Mouse (Mus musculus): ENCODE data around the gene Crocc. TPM values are rescaled to one million over a fixed set of nuclear protein-coding genes. Genes with fewer than 3 reads are reported as not detected.
A peak's percentile ranks its signal among the peaks of the same experiment; 100 is the strongest.

The Crocc gene
- polyA plus RNA-seq, 1 experiment from 2014 or later = 8.0 TPM

DNA sequence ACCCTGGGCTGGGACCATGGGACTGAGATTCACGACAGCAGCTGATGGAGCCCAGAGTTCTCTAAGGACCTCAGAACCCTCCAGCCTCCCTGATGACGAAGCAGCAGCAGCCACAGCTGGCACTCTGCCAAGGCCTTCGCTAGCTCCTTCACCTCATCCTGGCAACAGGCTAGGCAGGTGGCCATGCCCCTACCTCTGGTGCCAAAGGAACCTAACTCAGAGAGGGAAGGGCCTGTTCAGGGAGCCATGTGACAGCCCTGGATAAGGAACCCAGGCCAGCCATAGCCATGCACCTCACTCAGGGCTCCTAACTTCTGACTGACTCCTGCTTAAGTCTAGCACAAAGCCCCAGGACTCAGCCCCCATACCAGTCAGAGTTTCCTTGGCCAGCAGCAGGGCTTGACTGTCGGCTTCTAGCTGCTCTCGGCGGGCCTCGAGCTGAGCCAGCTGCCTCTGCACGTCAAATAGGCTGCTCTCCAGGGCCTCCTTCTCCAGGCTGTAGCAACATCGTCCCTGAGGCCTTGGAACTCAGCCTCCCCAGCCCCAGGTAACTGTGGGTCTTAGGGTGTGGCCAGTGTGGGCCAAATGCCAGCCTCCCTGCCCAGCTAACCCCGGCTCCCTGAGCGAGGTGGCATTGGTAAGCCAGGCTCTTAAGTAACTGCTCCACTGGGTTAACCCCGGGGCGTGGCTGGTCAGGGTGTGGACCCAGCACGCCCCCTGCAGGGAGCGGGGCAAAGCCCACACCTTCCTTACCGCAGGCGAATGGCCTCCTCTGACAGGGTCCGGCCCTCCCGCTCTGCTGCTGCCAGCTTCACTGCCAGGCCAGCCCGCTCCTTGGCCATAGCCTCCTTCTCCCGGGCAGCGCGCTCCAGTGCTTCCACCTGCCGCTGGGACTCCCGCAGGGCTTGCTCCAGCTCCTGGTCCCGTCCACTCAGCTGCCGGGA, 26.5 kb downstream of the Crocc start:
- H3K27ac ChIP-seq = peak overlapping the region; percentile 6; the same call in 1 of the 2 replicates
- H3K9ac ChIP-seq = peak overlapping the region; percentile 48; the same call in 1 of the 2 replicates

DNA sequence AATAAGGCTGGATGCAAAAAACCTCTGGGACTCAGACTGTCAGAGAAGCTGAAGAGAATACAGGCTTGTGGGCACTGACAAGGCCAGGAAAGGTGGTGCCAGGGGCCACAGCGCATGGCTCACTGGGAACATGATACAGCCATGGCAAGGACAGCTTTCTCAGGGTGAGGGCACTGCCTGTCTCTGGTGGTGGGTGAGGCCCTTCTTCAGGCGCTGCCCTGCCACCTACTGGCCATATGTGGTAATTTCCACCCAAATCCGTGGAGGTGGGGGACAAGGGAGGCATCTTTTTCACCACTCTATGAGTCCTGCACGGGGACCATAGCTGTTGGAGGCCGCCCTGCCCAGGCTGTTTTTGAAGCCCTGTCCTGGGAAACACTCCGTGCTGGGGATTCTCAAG, 28.6 kb downstream of the Crocc start:
- Histone ChIP-seq H3K4me1 (0 out of 2 replicates have a peak, but pooled peaks cover 8% of the 10 kb centered on the region), H3K27ac (no peak overlapping the region), H3K9ac (no peak overlapping the region), H3K4me2 (replicated peaks) (no peak overlapping the region), H3K4me3 (no peak overlapping the region), H3K36me3 (peaks cover 86% of the 10 kb centered on the region), H3K9me3 (no peaks in the 10 kb centered on the region), H3K27me3 (no peaks in the 10 kb centered on the region)
- 17% methylated on average over 6 of the region's 6 CpGs for WGBS
- ATAC-seq (ENCODE audit: low FRiP score, low read depth) = peak; percentile 19; the same call in 1 of the 2 replicates

More for the DNA sequence above, 26.5 kb downstream of the Crocc start:
- Histone ChIP-seq H3K4me3 (no peak overlapping the region), H3K4me1 (0 out of 2 replicates have a peak, but pooled peaks cover 8% of the 10 kb centered on the region), H3K4me2 (replicated peaks) (no peak overlapping the region), H3K27me3 (no peaks in the 10 kb centered on the region), H3K36me3 (peaks cover 85% of the 10 kb centered on the region), H3K9me3 (no peaks in the 10 kb centered on the region)
- no peak for ATAC-seq (ENCODE audit: low FRiP score, low read depth)
- WGBS = 77% methylated on average over 27 of the region's 27 CpGs

DNA sequence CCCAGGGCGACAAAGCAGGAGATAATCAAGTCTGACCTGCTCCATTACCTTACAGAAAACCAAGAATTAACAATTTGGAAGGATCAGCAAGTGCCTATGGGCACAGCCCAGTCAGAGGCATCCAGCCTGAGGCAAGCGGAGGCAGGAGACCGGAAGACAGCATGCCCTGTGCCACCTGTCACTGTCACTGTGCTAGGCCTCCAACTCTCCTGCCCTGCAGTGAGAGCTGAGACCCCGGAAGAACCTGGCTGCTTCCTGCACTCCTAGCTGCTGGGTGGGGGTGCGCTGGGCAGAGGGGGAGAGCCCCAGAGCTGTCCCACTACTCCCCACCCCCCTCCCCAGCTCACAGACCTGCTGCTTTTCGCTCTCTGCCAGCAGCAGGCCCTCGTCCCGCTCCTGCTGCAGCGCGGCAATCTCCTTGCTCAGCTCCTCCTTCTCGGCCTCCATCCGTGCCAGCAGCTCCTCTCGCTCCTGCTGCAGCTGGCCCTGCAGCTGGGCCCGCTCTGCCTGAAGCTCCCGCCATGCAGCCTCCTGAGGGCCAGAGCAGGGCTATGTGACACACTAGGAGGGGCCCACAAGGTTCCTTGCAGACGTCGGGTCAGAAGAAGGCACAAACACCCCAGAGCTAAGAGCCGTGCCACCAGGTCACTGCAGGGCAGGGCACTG, 29.7 kb downstream of the Crocc start:
- Histone ChIP-seq H3K27ac (no peak overlapping the region), H3K4me1 (0 out of 2 replicates have a peak, but pooled peaks cover 8% of the 10 kb centered on the region), H3K4me3 (no peak overlapping the region), H3K9me3 (no peaks in the 10 kb centered on the region), H3K9ac (no peak overlapping the region), H3K36me3 (peaks cover 84% of the 10 kb centered on the region), H3K27me3 (no peaks in the 10 kb centered on the region), H3K4me2 (replicated peaks) (no peak overlapping the region)
- no peak for ATAC-seq (ENCODE audit: low FRiP score, low read depth)
- 86% methylated on average over 17 of the region's 18 CpGs for WGBS

DNA sequence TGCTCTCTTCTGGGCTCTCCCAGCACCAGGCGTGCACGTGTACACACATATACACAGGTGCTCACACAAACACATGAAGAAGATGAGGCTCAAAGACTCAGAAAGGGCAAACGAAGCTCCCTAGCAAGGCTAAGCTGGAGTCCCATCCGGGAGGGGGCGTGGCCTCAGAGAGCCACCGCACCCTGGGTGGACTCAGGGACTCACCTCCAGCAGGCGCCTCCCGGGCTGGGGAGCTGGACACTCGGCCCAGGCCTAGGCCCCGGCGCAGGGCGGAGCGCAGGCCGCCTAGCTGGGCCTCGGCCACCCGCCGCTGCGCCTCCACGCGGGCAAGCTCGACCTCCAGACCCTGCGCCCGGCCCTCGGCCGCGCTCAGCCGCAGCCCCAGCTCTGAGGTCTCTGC, 35.4 kb downstream of the Crocc start:
- ATAC-seq (ENCODE audit: low FRiP score, low read depth) = no peak
- Histone ChIP-seq H3K4me3 (no peak overlapping the region), H3K27me3 (no peaks in the 10 kb centered on the region), H3K9ac (no peak overlapping the region), H3K4me2 (replicated peaks) (no peak overlapping the region), H3K27ac (no peak overlapping the region), H3K36me3 (peaks cover 68% of the 10 kb centered on the region), H3K9me3 (no peaks in the 10 kb centered on the region), H3K4me1 (peaks cover 25% of the 10 kb centered on the region)
- 80% methylated on average over 23 of the region's 27 CpGs for WGBS

DNA sequence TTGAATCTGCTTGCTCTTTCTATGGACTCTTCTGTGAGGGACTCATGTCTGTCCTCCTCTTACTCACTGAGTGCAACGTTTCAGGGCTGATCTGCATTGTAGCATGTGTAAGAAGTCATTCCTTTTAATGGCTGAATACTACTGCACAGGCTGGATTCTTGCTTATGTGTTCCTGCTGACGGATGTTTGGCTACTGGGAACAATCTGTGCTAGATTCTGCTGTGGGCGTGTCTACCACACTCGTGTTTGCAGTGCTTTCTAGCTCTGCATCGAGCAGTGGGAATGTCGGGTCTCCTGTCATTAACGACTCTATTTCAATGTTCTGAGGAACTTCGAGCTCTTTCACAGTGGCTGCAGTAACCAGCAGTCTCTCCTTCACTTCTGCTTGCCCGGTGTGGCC, 36.3 kb downstream of the Crocc start:
- no peaks in the 10 kb centered on the region for H3K9me3 ChIP-seq
- no peaks in the 10 kb centered on the region for H3K27me3 ChIP-seq
- WGBS = 63% methylated on average over 9 of the region's 9 CpGs
- no peak overlapping the region for H3K27ac ChIP-seq
- no peak overlapping the region for H3K9ac ChIP-seq
- H3K4me1 ChIP-seq = peaks cover 34% of the 10 kb centered on the region
- no peak for ATAC-seq (ENCODE audit: low FRiP score, low read depth)
- no peak overlapping the region for H3K4me3 ChIP-seq
- H3K4me2 ChIP-seq (replicated peaks) = no peak overlapping the region
- H3K36me3 ChIP-seq = peaks cover 60% of the 10 kb centered on the region

DNA sequence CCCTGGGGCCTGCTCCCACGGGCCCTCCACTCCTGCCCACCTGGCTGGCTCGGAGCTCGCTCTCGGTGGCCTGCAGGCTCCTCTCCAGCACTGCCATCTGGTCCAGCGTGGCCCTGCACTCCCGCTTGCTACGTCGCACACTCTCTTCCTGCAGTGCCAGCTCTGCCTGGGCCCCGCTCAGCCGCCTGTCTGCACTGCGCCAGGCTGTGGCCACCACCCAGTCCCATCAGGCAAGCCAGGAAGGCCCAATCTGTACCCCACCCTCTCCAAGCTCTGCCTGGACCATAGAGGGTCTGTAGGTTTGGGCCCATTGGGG, 38.8 kb downstream of the Crocc start:
- Histone ChIP-seq H3K4me1 (peaks cover 57% of the 10 kb centered on the region), H3K36me3 (peaks cover 58% of the 10 kb centered on the region), H3K9me3 (no peaks in the 10 kb centered on the region), H3K9ac (peak overlapping the region; percentile 27; the same call in 1 of the 2 replicates), H3K4me2 (replicated peaks) (peak overlapping the region; percentile 54), H3K4me3 (no peak overlapping the region), H3K27me3 (no peaks in the 10 kb centered on the region), H3K27ac (peak overlapping the region; percentile 97)
- 44% methylated on average over 11 of the region's 11 CpGs for WGBS
- ATAC-seq (ENCODE audit: low FRiP score, low read depth) = no peak; the same call in 1 of the 2 replicates

DNA sequence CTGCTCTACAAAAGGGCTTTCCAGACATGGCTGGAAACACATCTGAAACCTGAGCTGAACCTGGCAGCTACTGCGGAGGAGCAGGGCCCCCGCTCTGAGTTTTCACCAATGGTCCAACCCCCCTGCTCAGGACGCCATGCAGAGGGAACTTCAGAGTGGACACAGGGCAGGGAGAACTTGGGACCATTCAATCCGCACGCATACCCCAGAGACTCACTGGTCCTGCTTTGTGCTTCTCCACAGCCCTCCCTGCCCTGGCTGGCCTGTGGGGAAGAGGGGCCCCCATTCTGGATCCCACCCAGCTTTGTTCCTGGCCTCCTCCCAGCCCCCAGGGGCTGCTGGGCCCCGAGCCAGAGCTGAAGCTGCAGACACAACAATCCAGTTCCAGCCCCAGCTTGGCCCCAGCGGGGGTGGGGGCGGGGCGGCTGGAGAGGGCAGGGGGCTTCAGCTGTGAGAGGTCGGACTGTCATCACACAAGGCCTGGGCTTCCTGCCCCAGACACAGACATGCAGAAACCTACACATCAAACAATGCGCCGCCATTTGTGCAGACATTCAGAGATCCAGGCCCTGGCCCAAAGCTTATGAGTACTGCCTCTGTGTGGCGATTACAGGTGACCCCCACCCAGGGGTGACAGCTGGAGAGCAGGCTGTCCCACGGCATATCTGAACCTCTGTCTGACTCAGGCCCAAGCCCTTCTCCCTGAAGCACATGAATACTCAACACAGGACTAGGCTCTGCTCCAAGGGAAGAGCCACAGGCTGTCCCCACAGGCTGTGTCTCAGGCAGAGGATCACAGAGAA, 39.3 kb downstream of the Crocc start:
- 0 out of 2 replicates have a peak overlapping the region, but pooled peaks have one; percentile 0 for H3K4me3 ChIP-seq
- peak overlapping the region; percentile 27; the same call in 1 of the 2 replicates for H3K9ac ChIP-seq
- no peaks in the 10 kb centered on the region for H3K27me3 ChIP-seq
- WGBS = 17% methylated on average over 14 of the region's 14 CpGs
- H3K9me3 ChIP-seq = no peaks in the 10 kb centered on the region
- H3K4me1 ChIP-seq = peaks cover 60% of the 10 kb centered on the region
- H3K36me3 ChIP-seq = peaks cover 60% of the 10 kb centered on the region
- ATAC-seq (ENCODE audit: low FRiP score, low read depth) = peak; percentile 75
- H3K27ac ChIP-seq = peak overlapping the region; percentile 97
- H3K4me2 ChIP-seq (replicated peaks) = peak overlapping the region; percentile 54

DNA sequence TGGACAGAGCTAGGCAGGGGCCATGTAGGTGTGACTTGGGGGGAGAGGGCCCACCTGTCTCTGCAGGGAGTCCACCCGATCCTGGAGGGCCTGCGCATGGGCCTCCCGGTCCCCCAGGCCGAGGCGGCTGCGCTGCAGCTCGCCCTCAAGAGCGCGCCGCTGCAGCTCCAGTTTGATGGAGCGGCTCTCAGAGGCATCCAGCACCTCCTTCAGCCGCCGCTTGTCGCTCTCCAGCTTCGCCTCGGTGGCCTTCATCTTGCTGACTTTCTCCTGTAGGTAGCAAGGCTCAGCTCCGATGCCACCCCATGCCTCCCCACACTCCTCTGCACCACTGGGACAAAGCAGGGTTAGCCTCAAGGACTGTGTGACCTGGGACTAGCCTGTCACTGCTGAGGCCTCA, 40.1 kb downstream of the Crocc start:
- 0 out of 2 replicates have a peak, but pooled peaks have one; percentile 0 for ATAC-seq (ENCODE audit: low FRiP score, low read depth)
- WGBS = 70% methylated on average over 17 of the region's 17 CpGs
- Histone ChIP-seq H3K4me1 (peaks cover 67% of the 10 kb centered on the region), H3K36me3 (peaks cover 60% of the 10 kb centered on the region), H3K4me3 (no peak overlapping the region), H3K27ac (peak overlapping the region; percentile 97), H3K4me2 (replicated peaks) (peak overlapping the region; percentile 54), H3K27me3 (no peaks in the 10 kb centered on the region), H3K9me3 (no peaks in the 10 kb centered on the region), H3K9ac (peak overlapping the region; percentile 27; the same call in 1 of the 2 replicates)

DNA sequence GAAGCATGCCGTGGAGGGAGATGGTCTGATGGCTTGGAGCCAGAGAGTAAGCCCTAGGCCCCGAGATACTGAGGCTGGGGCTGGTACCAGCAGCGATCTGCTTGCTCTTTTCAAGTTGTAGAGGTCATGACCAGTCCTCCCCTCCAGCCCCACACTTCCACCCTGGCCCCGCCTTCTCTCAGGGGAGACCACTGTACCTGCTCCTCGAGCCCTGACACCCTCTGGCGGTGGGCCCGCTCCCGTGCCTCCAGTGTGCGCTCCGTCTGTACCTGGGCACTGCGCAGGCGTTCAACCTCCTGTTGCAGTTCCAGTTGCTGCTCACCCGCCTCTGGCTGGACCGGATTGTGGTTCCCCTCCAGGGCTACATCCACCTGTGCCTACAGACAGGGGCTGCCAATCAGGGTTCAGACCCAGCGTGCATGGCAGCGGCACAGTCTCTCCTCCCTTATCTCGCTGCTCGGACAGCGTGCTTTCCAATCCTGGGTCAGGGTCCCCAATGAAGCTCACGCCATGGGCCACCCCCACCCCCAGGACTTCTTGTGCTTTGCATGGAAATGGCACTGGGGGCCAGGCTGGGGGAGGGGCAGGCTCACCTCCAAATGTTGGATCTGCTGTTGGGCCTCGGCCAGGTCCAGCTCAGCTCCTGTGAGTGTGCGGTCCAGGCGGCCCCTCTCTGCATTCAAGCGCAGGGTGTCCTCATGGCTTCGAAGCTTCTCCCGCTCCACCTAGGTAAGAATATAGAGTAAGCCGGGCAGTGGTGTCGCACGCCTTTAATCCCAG, 42.5 kb downstream of the Crocc start:
- WGBS = 79% methylated on average over 29 of the region's 29 CpGs
- Histone ChIP-seq H3K4me1 (peaks cover 86% of the 10 kb centered on the region), H3K36me3 (peaks cover 62% of the 10 kb centered on the region)

DNA sequence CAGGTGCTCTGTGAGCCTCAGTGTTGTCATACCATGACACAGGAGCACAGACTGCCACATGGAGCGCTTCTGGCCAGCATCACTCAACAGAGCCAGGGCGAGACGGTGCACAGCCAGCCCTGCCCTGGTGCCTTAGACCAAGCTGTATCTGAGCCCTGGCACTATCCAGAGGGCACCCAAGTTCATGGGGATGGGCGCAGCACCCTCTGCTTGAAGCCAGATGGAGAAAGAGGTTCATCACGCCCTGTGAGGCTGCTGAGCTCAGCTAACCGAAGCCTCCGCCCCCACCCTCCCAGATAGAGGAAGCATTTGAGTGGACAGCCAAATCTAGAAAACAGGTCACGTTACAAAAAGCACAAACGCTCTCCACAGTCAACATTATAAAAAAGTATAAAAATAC, 44.0 kb downstream of the Crocc start:
- no peaks in the 10 kb centered on the region for H3K9me3 ChIP-seq
- H3K4me2 ChIP-seq (replicated peaks) = no peak overlapping the region
- 81% methylated on average over 9 of the region's 9 CpGs for WGBS
- ATAC-seq (ENCODE audit: low FRiP score, low read depth) = no peak
- H3K27me3 ChIP-seq = no peaks in the 10 kb centered on the region
- peak overlapping the region; percentile 58; the same call in 1 of the 2 replicates for H3K27ac ChIP-seq
- 0 out of 2 replicates have a peak overlapping the region, but pooled peaks have one; percentile 19 for H3K9ac ChIP-seq
- H3K4me3 ChIP-seq = no peak overlapping the region
- H3K36me3 ChIP-seq = peaks cover 66% of the 10 kb centered on the region
- peaks cover 90% of the 10 kb centered on the region for H3K4me1 ChIP-seq

More for the DNA sequence above, 42.5 kb downstream of the Crocc start:
- Histone ChIP-seq H3K4me2 (replicated peaks) (no peak overlapping the region), H3K9me3 (no peaks in the 10 kb centered on the region), H3K9ac (no peak overlapping the region), H3K4me3 (no peak overlapping the region), H3K27ac (peak overlapping the region; percentile 58; the same call in 1 of the 2 replicates), H3K27me3 (no peaks in the 10 kb centered on the region)
- ATAC-seq (ENCODE audit: low FRiP score, low read depth) = no peak

DNA sequence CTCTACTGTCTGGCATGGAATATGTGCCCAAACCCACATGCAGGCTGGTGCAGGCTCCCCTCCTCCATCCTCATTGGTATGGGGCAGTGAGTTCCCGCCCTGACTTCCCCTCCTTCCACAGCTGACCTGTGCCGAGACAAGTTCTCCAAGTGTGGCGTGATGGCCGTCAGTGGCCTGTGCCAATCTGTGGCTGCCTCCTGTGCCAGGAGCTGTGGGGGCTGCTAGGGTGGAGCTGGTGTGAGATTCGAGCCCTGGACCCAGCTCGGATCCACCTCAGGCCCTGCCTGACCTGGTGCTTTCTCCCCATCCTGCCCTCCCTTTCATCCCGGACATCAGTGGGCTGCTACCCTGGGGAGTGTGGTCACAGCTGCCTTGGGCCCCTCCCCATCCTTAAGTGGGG, 45.0 kb downstream of the Crocc start:
- 76% methylated on average over 7 of the region's 7 CpGs for WGBS
- peaks cover 66% of the 10 kb centered on the region for H3K36me3 ChIP-seq
- ATAC-seq (ENCODE audit: low FRiP score, low read depth) = no peak
- H3K4me2 ChIP-seq (replicated peaks) = no peak overlapping the region
- H3K9ac ChIP-seq = peak overlapping the region; percentile 31; the same call in 1 of the 2 replicates
- no peak overlapping the region for H3K4me3 ChIP-seq
- no peaks in the 10 kb centered on the region for H3K27me3 ChIP-seq
- H3K27ac ChIP-seq = peak overlapping the region; percentile 48; the same call in 1 of the 2 replicates
- peaks cover 83% of the 10 kb centered on the region for H3K4me1 ChIP-seq
- H3K9me3 ChIP-seq = no peaks in the 10 kb centered on the region

All from limb, embryonic 13.5 days (tissue).